Mouse (Mus musculus) liver, embryonic 14.5 days (tissue): ENCODE measurements around the gene Fsd2. TPM values are rescaled to one million over a fixed set of nuclear protein-coding genes. Genes with fewer than 3 reads are reported as not detected.

Experiments used
- ATAC-seq: fragments of 200-750 bp; cut with Nextera tagmentation; 2 replicates; pipeline ENCODE4 v1.8.0; 2017; ENCODE audit warnings: moderate number of reproducible peaks, mild to moderate bottlenecking, moderate library complexity; ENCODE audit not compliant: insufficient read depth
- DNase-seq, 3 experiments: peaks; one replicate each; pipeline ENCODE4 v3.0.0-alpha.2; 2012 to 2013; ENCODE audit warnings: low read depth in 3 of 3, low spot score in 3 of 3
- H3K27ac ChIP-seq: fragments of 300-500 bp; sonication (generic); 2 replicates; pipeline ENCODE4 v1.5.1; 2014; ENCODE audit warnings: moderate library complexity, mild to moderate bottlenecking, control low read depth, inconsistent platforms
- H3K27me3 ChIP-seq: fragments of 300-500 bp; sonication (generic); 2 replicates; pipeline ENCODE4 v1.6.1; 2014; ENCODE audit warnings: mild to moderate bottlenecking, low read length, moderate library complexity; ENCODE audit not compliant: control insufficient read depth, insufficient read depth
- H3K36me3 ChIP-seq: fragments of 300-500 bp; sonication (generic); replicated peaks from 2 replicates; pipeline ENCODE4 v1.6.1; 2014; ENCODE audit warnings: low read depth; ENCODE audit not compliant: control insufficient read depth, insufficient read depth
- H3K4me1 ChIP-seq, 2 experiments: fragments of 200-500 bp in 1 of 2; fragments of 300-500 bp in 1 of 2; sonication (generic) in 1 of 2; replicated peaks; 2 replicates each; pipeline ENCODE4 v1.6.1; 2012 to 2014; ENCODE audit warnings: antibody characterized with exemption in 1 of 2, inconsistent platforms in 1 of 2, low read length in 1 of 2; ENCODE audit not compliant: control insufficient read depth in 2 of 2, insufficient read depth in 2 of 2
- H3K4me2 ChIP-seq: fragments of 300-500 bp; sonication (generic); 2 replicates; pipeline ENCODE4 v1.6.1; 2014; ENCODE audit warnings: low read depth, mild to moderate bottlenecking, control low read depth, moderate library complexity
- H3K4me3 ChIP-seq, 2 experiments: fragments of 200-500 bp in 1 of 2; fragments of 300-500 bp in 1 of 2; sonication (generic) in 1 of 2; 2 replicates each; pipeline ENCODE4 v1.5.1; 2012 to 2014; ENCODE audit warnings: low read depth in 2 of 2, low read length in 2 of 2, mild to moderate bottlenecking in 2 of 2, control low read depth in 1 of 2, inconsistent platforms in 1 of 2, moderate library complexity in 1 of 2; ENCODE audit not compliant: insufficient read depth in 1 of 2
- H3K9ac ChIP-seq: fragments of 300-500 bp; sonication (generic); replicated peaks from 2 replicates; pipeline ENCODE4 v1.6.1; 2014; ENCODE audit warnings: mild to moderate bottlenecking, control low read depth, moderate library complexity
- H3K9me3 ChIP-seq: fragments of 300-500 bp; sonication (generic); 2 replicates; pipeline ENCODE4 v1.6.1; 2016; ENCODE audit warnings: low read length, mixed read lengths; ENCODE audit not compliant: control insufficient read depth
- CTCF ChIP-seq: IDR thresholded peaks from 2 replicates; pipeline ENCODE4 v1.5.1; 2016; ENCODE audit warnings: antibody characterized with exemption, low read depth, control low read depth
- EP300 ChIP-seq: IDR thresholded peaks from 2 replicates; pipeline ENCODE4 v1.6.1; 2016; ENCODE audit warnings: antibody characterized with exemption, low read depth
- WGBS: fragments of 180-500 bp; shearing (Covaris S2); extraction: QIAGEN DNeasy Blood & Tissue Kit; methylation state at CpG from one replicate; pipeline ENCODE4 v1.1.7; 2014; ENCODE audit not compliant: insufficient replicate concordance; 5-methylcytosine and 5-hydroxymethylcytosine counted together
- polyA plus RNA-seq, 2 experiments: library from polyadenylated mRNA; depleted of rRNA in 1 of 2; stranded (reverse) in 1 of 2; unstranded in 1 of 2; fragments of >200 nt; fragmentation: Nextera tagmentation in 1 of 2; extraction: Ambion mirVana in 1 of 2; gene quantifications; 2 replicates each; pipeline versions ENCODE4 v1.2.1 to v1.2.3; 2012 to 2014

The Fsd2 gene
- polyA plus RNA-seq, 2 experiments, result 0.08 to 0.19 TPM

DNA sequence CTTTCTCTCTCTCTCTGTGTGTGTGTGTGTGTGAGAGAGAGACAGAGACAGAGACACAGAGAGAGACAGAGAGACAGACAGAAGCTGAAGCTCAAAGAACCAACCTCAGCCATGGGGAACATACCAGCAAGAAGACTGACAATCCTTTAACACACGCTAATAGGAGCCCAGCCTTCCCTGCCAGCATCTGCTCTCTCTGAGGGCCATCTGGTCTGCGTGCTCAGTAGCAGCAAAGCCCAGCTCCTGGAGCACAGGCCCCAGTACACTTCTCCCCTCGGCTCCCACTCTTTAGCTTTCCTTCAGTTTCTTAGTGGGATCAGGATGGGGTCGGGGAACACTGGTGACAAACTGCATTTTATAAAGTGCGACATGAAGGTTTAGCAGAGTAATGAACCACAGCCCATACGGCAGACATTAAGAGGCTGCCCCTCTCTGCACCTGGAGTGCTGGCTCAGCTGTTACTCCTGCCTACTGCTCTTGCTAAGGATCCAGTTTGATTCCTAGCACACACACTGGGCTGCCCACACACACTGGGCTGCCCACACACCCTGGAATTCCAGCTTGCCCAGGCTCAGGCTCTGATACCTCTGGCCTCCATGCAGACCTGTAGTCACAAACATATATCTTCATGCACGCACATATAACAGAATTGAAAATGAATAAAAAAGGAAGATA is 1.2 kb downstream of the Fsd2 start:
- H3K9me3 ChIP-seq, result no peaks in the 10 kb centered on the region
- no peaks in the 10 kb centered on the region for H3K36me3 ChIP-seq
- no peaks in the 10 kb centered on the region for H3K4me1 ChIP-seq
- DNase-seq (no peak), ATAC-seq (no peak)
- no peak overlapping the region for H3K4me2 ChIP-seq
- 56% methylated on average over 7 of the region's 7 CpGs for WGBS
- H3K27me3 ChIP-seq, result no peaks in the 10 kb centered on the region
- no peak overlapping the region for H3K4me3 ChIP-seq
- TF ChIP-seq CTCF (no peak), EP300 (no peak)
- H3K9ac ChIP-seq, result no peak overlapping the region
- H3K27ac ChIP-seq, result no peak overlapping the region

DNA sequence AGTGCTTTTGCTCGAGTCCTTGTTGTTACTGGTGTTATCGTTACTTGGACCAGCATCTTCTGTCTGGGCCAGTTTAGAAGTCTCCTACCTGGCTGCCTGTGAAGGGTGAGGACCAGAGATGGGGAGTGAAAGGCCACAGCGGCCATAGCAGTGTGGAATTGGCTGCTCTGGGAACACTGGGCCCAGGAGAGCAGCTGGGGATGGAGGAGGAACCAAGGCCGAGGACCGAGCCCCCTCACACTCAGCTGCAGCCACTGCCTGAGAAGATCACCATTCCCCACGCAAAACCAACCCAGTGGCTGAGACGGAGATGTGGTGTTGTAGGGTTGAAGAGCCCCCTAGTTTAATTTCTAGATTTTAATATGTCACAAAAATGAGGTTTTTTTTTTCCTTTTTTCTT is 2.0 kb downstream of the Fsd2 start:
- Histone ChIP-seq H3K27me3 (no peaks in the 10 kb centered on the region), H3K4me2 (no peak overlapping the region), H3K9me3 (no peaks in the 10 kb centered on the region), H3K4me3 (no peak overlapping the region), H3K27ac (no peak overlapping the region), H3K4me1 (no peaks in the 10 kb centered on the region), H3K9ac (no peak overlapping the region), H3K36me3 (no peaks in the 10 kb centered on the region)
- WGBS, result 58% methylated on average over 7 of the region's 7 CpGs
- ATAC-seq, result no peak
- TF ChIP-seq CTCF (no peak), EP300 (no peak)
- DNase-seq, result no peak

DNA sequence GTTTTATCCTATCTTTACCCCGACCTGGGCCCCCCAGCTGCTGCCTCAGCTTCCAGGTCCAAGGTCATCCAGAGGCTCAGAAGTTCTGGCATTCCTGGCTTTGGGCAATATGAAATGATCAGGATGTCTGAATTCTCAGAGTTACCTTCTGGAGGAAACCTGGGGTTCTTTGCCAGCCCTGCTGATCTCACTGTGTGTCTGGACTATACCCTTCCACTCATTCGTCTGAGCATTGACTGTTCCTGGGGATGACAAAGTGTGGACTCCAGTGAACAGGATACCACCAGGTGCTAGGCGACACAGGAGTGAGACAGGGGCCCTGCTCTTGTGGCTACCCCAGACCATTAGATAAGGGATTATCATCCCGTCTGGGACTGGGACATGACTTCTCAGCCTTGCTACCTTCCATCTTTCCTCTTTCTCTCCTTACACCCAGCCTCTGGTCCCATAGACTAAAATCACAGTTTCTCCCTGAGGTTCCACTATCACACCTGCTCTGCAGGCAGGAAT is 3.2 kb downstream of the Fsd2 start:
- TF ChIP-seq EP300 (no peak), CTCF (no peak)
- DNase-seq (no peak), ATAC-seq (no peak)
- WGBS, result 52% methylated on average over 4 of the region's 4 CpGs
- Histone ChIP-seq H3K4me3 (no peak overlapping the region), H3K27me3 (no peaks in the 10 kb centered on the region), H3K4me1 (no peaks in the 10 kb centered on the region), H3K9ac (no peak overlapping the region), H3K9me3 (no peaks in the 10 kb centered on the region), H3K27ac (no peak overlapping the region), H3K4me2 (no peak overlapping the region), H3K36me3 (no peaks in the 10 kb centered on the region)

DNA sequence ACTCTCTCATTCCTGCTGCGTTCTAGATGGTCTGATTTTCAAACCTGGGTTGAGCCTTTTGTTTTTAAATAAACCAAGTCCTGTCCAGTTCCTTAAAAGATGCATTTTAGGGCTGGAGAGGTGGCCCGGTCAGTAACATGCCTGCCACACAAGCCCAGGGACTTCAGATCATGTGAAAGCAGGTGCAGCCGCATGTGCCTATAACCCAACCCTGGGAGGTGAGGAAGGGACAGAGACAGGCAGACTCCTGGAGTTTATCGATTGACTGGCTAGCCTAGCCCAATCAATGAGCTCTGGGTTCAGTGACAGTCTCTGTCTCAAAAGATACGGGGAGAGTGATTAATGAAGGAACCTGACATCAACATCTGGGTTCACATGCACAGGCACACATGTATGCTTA is 5.5 kb downstream of the Fsd2 start:
- no peaks in the 10 kb centered on the region for H3K36me3 ChIP-seq
- no peak overlapping the region for H3K9ac ChIP-seq
- TF ChIP-seq EP300 (no peak), CTCF (no peak)
- no peak overlapping the region for H3K27ac ChIP-seq
- H3K4me1 ChIP-seq, result no peaks in the 10 kb centered on the region
- H3K4me3 ChIP-seq, result no peak overlapping the region
- no peaks in the 10 kb centered on the region for H3K9me3 ChIP-seq
- DNase-seq, result no peak
- H3K27me3 ChIP-seq, result no peaks in the 10 kb centered on the region
- no peak for ATAC-seq
- H3K4me2 ChIP-seq, result no peak overlapping the region
- WGBS, result 63% methylated on average over 5 of the region's 5 CpGs

DNA sequence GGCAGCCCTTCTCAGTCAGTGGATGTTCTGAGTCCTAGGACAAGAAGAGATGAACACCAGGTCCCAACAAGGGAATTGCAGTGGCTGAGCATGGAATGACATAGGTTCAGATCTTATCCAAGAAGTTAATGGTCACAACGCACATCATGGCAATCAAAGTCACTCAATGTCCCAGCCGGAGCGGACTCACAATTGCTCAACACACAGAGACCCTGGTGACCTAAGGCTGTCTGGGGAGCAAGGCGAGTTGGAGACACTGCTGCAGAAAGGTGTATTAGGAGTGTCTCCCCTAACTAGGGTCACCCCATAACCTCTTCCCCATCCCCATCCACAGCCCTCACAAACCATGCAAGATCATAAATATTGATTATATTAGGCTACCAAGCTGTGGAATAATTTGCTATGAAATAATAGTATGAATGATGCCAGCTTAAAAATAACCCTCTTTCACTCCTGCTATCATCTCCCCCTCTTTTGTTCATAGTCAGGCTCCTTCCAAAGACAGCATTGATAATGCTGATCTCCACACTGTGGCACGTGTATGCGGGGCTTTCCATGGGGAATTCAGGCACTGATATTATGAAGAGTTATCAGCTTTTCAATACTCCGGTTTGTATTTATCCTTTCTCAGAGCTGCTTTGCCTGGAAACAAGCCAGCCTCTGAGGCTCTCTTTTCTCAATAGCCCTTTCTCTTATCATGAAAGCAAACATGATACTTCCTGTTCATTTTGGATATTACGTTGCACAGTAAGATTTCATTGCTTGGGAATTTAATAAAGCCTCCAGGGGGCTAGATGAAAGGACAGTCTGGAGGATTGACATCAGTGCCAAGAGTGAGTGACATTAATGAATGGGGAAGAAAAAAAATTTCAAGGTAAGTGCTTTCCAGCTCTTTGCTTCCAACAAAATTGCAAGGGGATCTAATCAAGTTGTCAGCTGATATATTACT is 6.4 kb downstream of the Fsd2 start:
- Histone ChIP-seq H3K4me1 (no peaks in the 10 kb centered on the region), H3K27ac (no peak overlapping the region), H3K9ac (no peak overlapping the region), H3K4me2 (no peak overlapping the region), H3K36me3 (no peaks in the 10 kb centered on the region), H3K27me3 (no peaks in the 10 kb centered on the region), H3K4me3 (no peak overlapping the region), H3K9me3 (no peaks in the 10 kb centered on the region)
- no peak for DNase-seq
- WGBS, result 61% methylated on average over 8 of the region's 8 CpGs
- no peak for TF ChIP-seq CTCF
- no peak for TF ChIP-seq EP300
- ATAC-seq, result no peak
